8 mouse cellular contexts compared by ENCODE assay signal in genomic region chr1:89643445-89644100, GRCm38 (mm10).
A peak's percentile ranks its signal among the peaks of the same experiment; 100 is the strongest.
DNase-seq lines count a peak whose midpoint lies in the region; ATAC-seq and TF ChIP-seq lines count a peak whose summit lies in the region.

No protein-coding gene starts in this region.

- no peak overlapping the region for H3K27ac ChIP-seq in cortical plate, adult 2 months (ENCODE audit: insufficient read depth, low read length)
- no peak overlapping the region for H3K27ac ChIP-seq in hindbrain, embryonic 11.5 days (ENCODE audit: low read depth, low read length)
- peak overlapping the region; percentile 26; the same call in 1 of the 2 replicates for H3K27ac ChIP-seq in midbrain, postnatal 0 days (ENCODE audit: low read depth, low read length)

- no peak overlapping the region for H3K4me2 ChIP-seq in hindbrain, embryonic 11.5 days (replicated peaks; ENCODE audit: low read depth, low read length)
- no peak overlapping the region for H3K4me2 ChIP-seq in midbrain, postnatal 0 days (ENCODE audit: low read depth, low read length, poor library complexity, severe bottlenecking)

- peaks cover 31% of the 10 kb centered on the region for H3K36me3 ChIP-seq in E14TG2a.4 (ENCODE audit: insufficient read depth, low read length)
- H3K36me3 ChIP-seq in hindbrain, embryonic 11.5 days (ENCODE audit: control insufficient read depth, insufficient read depth, low read length): peaks cover 4% of the 10 kb centered on the region; the same call in 1 of the 2 replicates
- H3K36me3 ChIP-seq in midbrain, postnatal 0 days (ENCODE audit: insufficient read depth, low read length): peaks cover 13% of the 10 kb centered on the region; the same call in 1 of the 2 replicates

- 74% methylated on average over 8 of the region's 8 CpGs for WGBS in hindbrain, embryonic 11.5 days
- 70% methylated on average over 8 of the region's 8 CpGs for WGBS in midbrain, postnatal 0 days

- TF ChIP-seq POLR2A in cortical plate, adult 2 months (IDR thresholded peaks at IDR 0.05; ENCODE audit: extremely low read depth, insufficient read depth, low read length): no peak

- no peak overlapping the region for H3K4me3 ChIP-seq in E14TG2a.4 (replicated peaks; ENCODE audit: low read length)
- H3K4me3 ChIP-seq in cortical plate, adult 2 months (ENCODE audit: insufficient read depth, low read length): no peak overlapping the region
- no peak overlapping the region for H3K4me3 ChIP-seq in hindbrain, embryonic 11.5 days (ENCODE audit: low read depth, low read length)
- H3K4me3 ChIP-seq in midbrain, postnatal 0 days (ENCODE audit: low read depth, low read length): no peak overlapping the region

- peak; percentile 37 for TF ChIP-seq CTCF in E14TG2a.4 (conservative IDR thresholded peaks at IDR 0.05; ENCODE audit: low read length)
- TF ChIP-seq CTCF in cortical plate, adult 2 months (IDR thresholded peaks at IDR 0.05; ENCODE audit: extremely low read depth, insufficient read depth, low read length): peak; percentile 36; the same call in 1 of the 2 replicates
- TF ChIP-seq CTCF in midbrain, postnatal 0 days (IDR thresholded peaks at IDR 0.05): peak; percentile 76

- no peak for ATAC-seq in hindbrain, embryonic 11.5 days (ENCODE audit: low FRiP score)
- no peak for ATAC-seq in midbrain, postnatal 0 days (ENCODE audit: low FRiP score)

- H3K9me3 ChIP-seq in E14TG2a.4 (ENCODE audit: low read length): no peaks in the 10 kb centered on the region
- no peaks in the 10 kb centered on the region for H3K9me3 ChIP-seq in hindbrain, embryonic 11.5 days (ENCODE audit: control insufficient read depth, low read length)
- H3K9me3 ChIP-seq in midbrain, postnatal 0 days (ENCODE audit: low read length): no peaks in the 10 kb centered on the region

- H3K9ac ChIP-seq in hindbrain, embryonic 11.5 days (ENCODE audit: low read depth, low read length): no peak overlapping the region
- no peak overlapping the region for H3K9ac ChIP-seq in midbrain, postnatal 0 days (replicated peaks; ENCODE audit: low read length, poor library complexity, severe bottlenecking)

- H3K27me3 ChIP-seq in E14TG2a.4 (ENCODE audit: insufficient read depth, low read length): no peaks in the 10 kb centered on the region
- no peaks in the 10 kb centered on the region for H3K27me3 ChIP-seq in hindbrain, embryonic 11.5 days (ENCODE audit: control insufficient read depth, insufficient read depth, low read length)
- H3K27me3 ChIP-seq in midbrain, postnatal 0 days (ENCODE audit: insufficient read depth, low read length): no peaks in the 10 kb centered on the region

- DNase-seq in gastrocnemius, adult 18-20 months (ENCODE audit: low spot score): peak; percentile 54
- DNase-seq in gastrocnemius, postnatal 4 days (ENCODE audit: low spot score in 2 of 2): no peak
- peak; percentile 68 for DNase-seq in hindbrain, embryonic 11.5 days (ENCODE audit: low spot score)
- peak; percentile 40 for DNase-seq in liver
- peak; percentile 77 for DNase-seq in midbrain, postnatal 0 days (ENCODE audit: low spot score)
- peak; percentile 41 for DNase-seq in yolk sac, embryonic 10.5 days (ENCODE audit: low spot score)

- peaks cover 10% of the 10 kb centered on the region; the same call in 1 of the 2 replicates for H3K4me1 ChIP-seq in E14TG2a.4 (replicated peaks; ENCODE audit: low read depth, low read length)
- no peaks in the 10 kb centered on the region for H3K4me1 ChIP-seq in cortical plate, adult 2 months (ENCODE audit: control insufficient read depth, insufficient read depth, low read length)
- H3K4me1 ChIP-seq in hindbrain, embryonic 11.5 days (replicated peaks; ENCODE audit: control insufficient read depth, insufficient read depth, low read length): no peaks in the 10 kb centered on the region
- 0 out of 2 replicates have a peak, but pooled peaks cover 3% of the 10 kb centered on the region for H3K4me1 ChIP-seq in midbrain, postnatal 0 days (ENCODE audit: insufficient read depth, low read length)

Comparison
In these comparisons a context has a peak if more than half of its experiments do, and no peak if none do; other contexts are left out.
1. DNase-seq: peak in gastrocnemius, adult 18-20 months (single experiment), hindbrain, embryonic 11.5 days (single experiment), liver (single experiment), midbrain, postnatal 0 days (single experiment) and yolk sac, embryonic 10.5 days (single experiment); none in gastrocnemius, postnatal 4 days (0 of 2).
2. Peak in every context shown above with its lines, with median percentiles within 50 percentile points of each other: CTCF ChIP-seq.